Mouse (Mus musculus): Measurements from ENCODE around the gene Sec31a.

DNA sequence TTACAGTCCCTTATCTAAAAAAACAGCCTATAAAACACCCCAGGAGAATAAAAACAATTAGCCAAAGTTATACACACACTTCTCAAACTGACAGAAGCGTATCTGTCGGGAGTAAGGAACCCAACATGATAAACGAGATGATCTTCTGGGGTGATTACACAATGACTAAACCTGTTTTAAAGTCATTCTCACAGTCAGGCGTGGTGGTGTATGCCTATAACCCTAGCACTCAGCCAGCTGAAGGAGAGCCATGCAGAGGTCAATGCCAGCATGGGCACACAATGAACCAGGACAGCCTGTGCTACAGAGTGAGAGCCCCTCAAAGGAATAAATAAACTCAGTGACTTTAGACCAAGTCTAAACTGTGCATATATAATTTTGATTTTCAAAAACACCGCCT lies 7.5 kb downstream of the Sec31a start:
- TF ChIP-seq EP300 (IDR thresholded peaks at IDR 0.05; ENCODE audit: low read depth) (no peak), CTCF (IDR thresholded peaks at IDR 0.05; ENCODE audit: low read depth) (no peak)

Data from liver, postnatal 0 days (tissue).